Mouse (Mus musculus): ENCODE measurements at regions not wholly inside any gene's neighbourhood (a gene's known extent, or its start where the extent isn't known, plus 50 kb on each side); places are given as distances from the start of the nearest gene placed in this dataset.

DNA sequence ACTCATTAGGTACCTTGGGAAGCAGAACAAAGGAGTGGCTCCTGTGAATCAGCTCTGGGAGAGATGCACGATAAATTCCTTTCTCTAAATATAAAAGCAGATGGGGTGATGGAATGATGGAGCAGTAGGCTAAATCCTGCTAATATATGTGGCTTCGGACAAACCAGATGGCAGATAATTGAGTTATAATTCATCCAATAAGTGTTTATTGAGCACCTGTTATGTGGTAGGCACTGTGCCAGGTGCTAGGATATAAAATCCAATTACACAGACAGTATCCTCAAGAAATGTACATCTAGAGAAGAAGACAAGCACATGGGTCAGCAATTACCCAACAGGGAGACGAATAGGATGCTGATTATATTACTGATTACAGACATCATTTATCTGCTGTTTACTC lies 394.2 kb upstream of the Etaa1 start:
- no peak for TF ChIP-seq CTCF (IDR thresholded peaks at IDR 0.05)
- TF ChIP-seq EP300 (IDR thresholded peaks at IDR 0.05; ENCODE audit: insufficient read depth, low read depth, low read length): no peak
